In the genomic region with DNA sequence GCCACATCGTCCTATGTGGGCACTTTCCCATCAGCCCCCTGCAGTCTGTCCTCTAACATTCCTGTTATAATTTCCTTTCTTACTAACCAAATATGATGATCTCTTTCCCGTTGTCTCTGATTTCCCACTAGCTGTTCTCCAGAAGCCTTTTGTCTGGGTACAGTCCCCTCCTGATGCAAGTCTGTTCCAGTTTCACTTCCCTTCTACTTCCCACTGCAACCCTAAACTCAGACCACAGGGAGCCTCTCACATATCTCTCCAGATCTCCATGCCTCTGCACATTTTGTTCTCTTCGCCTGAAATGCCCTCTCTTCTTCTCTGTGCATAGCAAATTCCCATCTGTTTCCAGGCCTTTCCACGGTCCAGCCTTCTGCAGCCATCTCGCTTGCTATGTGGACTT, we compare ENCODE assay signal across 30 mouse cellular contexts. TPM values are rescaled to one million over a fixed set of nuclear protein-coding genes. Genes with fewer than 3 reads are reported as not detected.
DNase-seq lines count a peak whose midpoint lies in the region; ATAC-seq lines count a peak whose summit lies in the region.
"Had no signal": no experiment of that assay in that cellular context is flagged by ENCODE, and none has a peak within 500 bp of the region (broad histone marks: within the 10 kb centered on the region; RNA-seq: fewer than 3 reads in every experiment).

No protein-coding gene starts in this region.

- H3K27ac ChIP-seq in hindbrain, embryonic 16.5 days (ENCODE audit: low read depth, low read length): no peak overlapping the region
- H3K27ac ChIP-seq: embryonic facial prominence, embryonic 12.5 days; heart, embryonic 15.5 days; hindbrain, embryonic 12.5 days; limb, embryonic 10.5 days; limb, embryonic 15.5 days; liver, embryonic 14.5 days; midbrain, embryonic 13.5 days; neural tube, embryonic 13.5 days had no signal

- no peak overlapping the region for H3K4me2 ChIP-seq in hindbrain, embryonic 16.5 days (ENCODE audit: low read length)
- H3K4me2 ChIP-seq: embryonic facial prominence, embryonic 12.5 days; heart, embryonic 15.5 days; hindbrain, embryonic 12.5 days; limb, embryonic 15.5 days; lung, embryonic 14.5 days; midbrain, embryonic 13.5 days; neural tube, embryonic 13.5 days had no signal

- WGBS in hindbrain, embryonic 16.5 days: 82% methylated on average over 5 of the region's 5 CpGs

- DNase-seq in gastrocnemius, postnatal 25 days: peak; percentile 22
- no peak for DNase-seq in gastrocnemius, postnatal 4 days (ENCODE audit: low spot score in 2 of 2)
- DNase-seq in testis, postnatal 14 days (ENCODE audit: low spot score): peak; percentile 33
- no peak for DNase-seq in testis, postnatal 10 days (ENCODE audit: low spot score)
- no peak for DNase-seq in retina, postnatal 1 day
- DNase-seq: adrenal gland, postnatal 36 days; cerebellum, adult 11 months; cerebellum, adult 9-10 months; cerebellum, postnatal 36 days; embryo, embryonic 11 days; kidney, adult 8-10 months; kidney, postnatal 10 days; lung, embryonic 14.5 days; lung, postnatal 14 days; right cerebral cortex, postnatal 14 days; thymus, adult 2 months; thymus, postnatal 36 days had no signal

- no peaks in the 10 kb centered on the region for H3K27me3 ChIP-seq in hindbrain, embryonic 16.5 days (replicated peaks; ENCODE audit: control insufficient read depth, insufficient read depth, low read length)
- H3K27me3 ChIP-seq: embryonic facial prominence, embryonic 12.5 days; heart, embryonic 15.5 days; hindbrain, embryonic 12.5 days; limb, embryonic 15.5 days; midbrain, embryonic 13.5 days; neural tube, embryonic 13.5 days had no signal

- no peak overlapping the region for H3K4me3 ChIP-seq in hindbrain, embryonic 16.5 days (ENCODE audit: low read length)
- H3K4me3 ChIP-seq: embryonic facial prominence, embryonic 12.5 days; heart, embryonic 15.5 days; hindbrain, embryonic 12.5 days; limb, embryonic 10.5 days; limb, embryonic 15.5 days; midbrain, embryonic 13.5 days; neural tube, embryonic 13.5 days had no signal

- no peaks in the 10 kb centered on the region for H3K9me3 ChIP-seq in hindbrain, embryonic 16.5 days (ENCODE audit: control insufficient read depth, low read length)
- H3K9me3 ChIP-seq: embryonic facial prominence, embryonic 12.5 days; heart, embryonic 15.5 days; hindbrain, embryonic 12.5 days; limb, embryonic 10.5 days; limb, embryonic 15.5 days; midbrain, embryonic 13.5 days had no signal

- H3K9ac ChIP-seq in hindbrain, embryonic 16.5 days (ENCODE audit: low read depth, low read length): no peak overlapping the region
- H3K9ac ChIP-seq: embryonic facial prominence, embryonic 12.5 days; heart, embryonic 15.5 days; hindbrain, embryonic 12.5 days; limb, embryonic 15.5 days; liver, embryonic 14.5 days; lung, embryonic 14.5 days; midbrain, embryonic 13.5 days; neural tube, embryonic 13.5 days had no signal

- H3K36me3 ChIP-seq in hindbrain, embryonic 16.5 days (ENCODE audit: control insufficient read depth, insufficient read depth, low read length): no peaks in the 10 kb centered on the region
- H3K36me3 ChIP-seq: embryonic facial prominence, embryonic 12.5 days; heart, embryonic 15.5 days; hindbrain, embryonic 12.5 days; limb, embryonic 10.5 days; limb, embryonic 15.5 days; midbrain, embryonic 13.5 days; neural tube, embryonic 13.5 days had no signal

- peak; percentile 90 for ATAC-seq in megakaryocyte, adult 5-6 weeks (ENCODE audit: poor library complexity, severe bottlenecking)
- no peak for ATAC-seq in hindbrain, embryonic 16.5 days
- ATAC-seq: CD4-positive, CD25-positive, alpha-beta regulatory T cell, adult 4 months; forebrain, embryonic 14.5 days; intestine, embryonic 16.5 days; midbrain, embryonic 13.5 days had no signal

- H3K4me1 ChIP-seq in hindbrain, embryonic 16.5 days (ENCODE audit: control insufficient read depth, insufficient read depth, low read depth, low read length): peaks cover 3% of the 10 kb centered on the region

RNA-seq across cellular contexts. Expression of a gene that starts 35.6 kb away (rescaled TPM):
- 1 to 10 TPM; 2.5 to 2.7 TPM for total RNA-seq in gastrocnemius, postnatal 25 days (2021)
- 10 to 100 TPM in 1 of 2 experiments, 1 to 10 TPM in 1; 8.8 to 10.1 TPM for total RNA-seq in gastrocnemius, postnatal 4 days (2021)
- total RNA-seq in megakaryocyte, adult 5-6 weeks (2015): 0.09 and 0.23 TPM in 2 replicates
- 0.04 and 0.33 TPM in 2 replicates for total RNA-seq in megakaryocyte, adult 5-6 weeks (2017)
- polyA plus RNA-seq in hindbrain, embryonic 16.5 days (2015; fragmentation: Nextera tagmentation; extraction: Ambion mirVana): 3.3 and 4.2 TPM in 2 replicates

Comparison
In these comparisons a context has a peak if more than half of its experiments do, and no peak if none do; other contexts are left out.
1. DNase-seq: peak in gastrocnemius, postnatal 25 days (single experiment) and testis, postnatal 14 days (single experiment); none in gastrocnemius, postnatal 4 days (0 of 2), testis, postnatal 10 days (single experiment) and retina, postnatal 1 day (single experiment).